ENCODE assay signal across 16 mouse cellular contexts in genomic region chr19:53898046-53898445, GRCm38 (mm10). TPM values are rescaled to one million over a fixed set of nuclear protein-coding genes. Genes with fewer than 3 reads are reported as not detected.
DNase-seq lines count a peak whose midpoint lies in the region; ATAC-seq and TF ChIP-seq lines count a peak whose summit lies in the region.
"Had no signal": no experiment of that assay in that cellular context is flagged by ENCODE, and none has a peak within 500 bp of the region (broad histone marks: within the 10 kb centered on the region; RNA-seq: fewer than 3 reads in every experiment).

No protein-coding gene starts in this region.

- no peak for TF ChIP-seq EP300 in stomach, postnatal 0 days (optimal IDR thresholded peaks at IDR 0.05)

- no peaks in the 10 kb centered on the region for H3K36me3 ChIP-seq in liver, adult 2 months (ENCODE audit: control insufficient read depth, insufficient read depth, low read length)
- no peaks in the 10 kb centered on the region for H3K36me3 ChIP-seq in liver, embryonic 12.5 days
- H3K36me3 ChIP-seq in heart, embryonic 14.5 days (ENCODE audit: control insufficient read depth, insufficient read depth, low read length), result no peaks in the 10 kb centered on the region
- H3K36me3 ChIP-seq in stomach, postnatal 0 days (ENCODE audit: control insufficient read depth, insufficient read depth, low read length), result no peaks in the 10 kb centered on the region
- H3K36me3 ChIP-seq in thymus, adult 2 months (ENCODE audit: control insufficient read depth, insufficient read depth, low read length), result no peaks in the 10 kb centered on the region
- H3K36me3 ChIP-seq: intestine, embryonic 15.5 days; midbrain, embryonic 15.5 days; neural tube, embryonic 12.5 days had no signal

- 61% methylated on average over 5 of the region's 5 CpGs for WGBS in liver, adult 2 months
- WGBS in liver, embryonic 12.5 days (ENCODE audit: insufficient replicate concordance), result 62% methylated on average over 5 of the region's 5 CpGs
- WGBS in heart, embryonic 14.5 days, result 61% methylated on average over 5 of the region's 5 CpGs
- WGBS in stomach, postnatal 0 days, result 67% methylated on average over 5 of the region's 5 CpGs
- WGBS in thymus, adult 2 months, result 70% methylated on average over 5 of the region's 5 CpGs

- intact Hi-C loops in gastrocnemius, adult 2 months (cut with DNase I), result no loop called here

- H3K9me3 ChIP-seq in liver, embryonic 12.5 days (replicated peaks), result no peaks in the 10 kb centered on the region
- H3K9me3 ChIP-seq in heart, embryonic 14.5 days (ENCODE audit: control insufficient read depth, low read length), result no peaks in the 10 kb centered on the region
- no peaks in the 10 kb centered on the region for H3K9me3 ChIP-seq in stomach, postnatal 0 days (ENCODE audit: control insufficient read depth, low read length)
- H3K9me3 ChIP-seq: intestine, embryonic 15.5 days; midbrain, embryonic 15.5 days; neural tube, embryonic 12.5 days had no signal

- no peaks in the 10 kb centered on the region for H3K27me3 ChIP-seq in liver, adult 2 months (ENCODE audit: control insufficient read depth, insufficient read depth, low read length)
- H3K27me3 ChIP-seq in liver, embryonic 12.5 days (replicated peaks), result no peaks in the 10 kb centered on the region
- no peaks in the 10 kb centered on the region for H3K27me3 ChIP-seq in heart, embryonic 14.5 days (ENCODE audit: control insufficient read depth, insufficient read depth, low read length)
- no peaks in the 10 kb centered on the region for H3K27me3 ChIP-seq in stomach, postnatal 0 days (ENCODE audit: control insufficient read depth, insufficient read depth, low read length)
- H3K27me3 ChIP-seq in thymus, adult 2 months (ENCODE audit: control insufficient read depth, insufficient read depth, low read length), result no peaks in the 10 kb centered on the region
- H3K27me3 ChIP-seq: intestine, embryonic 15.5 days; midbrain, embryonic 15.5 days; neural tube, embryonic 12.5 days had no signal

- H3K27ac ChIP-seq in gastrocnemius, adult 2 months, result peak overlapping the region; percentile 9; the same call in 1 of the 2 replicates
- H3K27ac ChIP-seq in liver, adult 2 months (replicated peaks; ENCODE audit: insufficient read depth, low read depth, low read length), result 0 out of 2 replicates have a peak overlapping the region, but pooled peaks have one; percentile 0
- H3K27ac ChIP-seq in liver, embryonic 12.5 days, result no peak overlapping the region
- H3K27ac ChIP-seq in heart, embryonic 14.5 days (replicated peaks in 1 of 2; ENCODE audit: control insufficient read depth in 1 of 2, insufficient read depth in 1 of 2, low read depth in 2 of 2, low read length in 2 of 2), result peak overlapping the region; percentile 20 to 64
- H3K27ac ChIP-seq in stomach, postnatal 0 days (replicated peaks), result peak overlapping the region; percentile 59
- no peak overlapping the region for H3K27ac ChIP-seq in thymus, adult 2 months (ENCODE audit: control insufficient read depth, insufficient read depth, low read length)
- H3K27ac ChIP-seq: intestine, embryonic 15.5 days; midbrain, embryonic 15.5 days; neural tube, embryonic 12.5 days had no signal

- H3K9ac ChIP-seq in liver, adult 2 months (ENCODE audit: low read depth, low read length), result no peak overlapping the region
- H3K9ac ChIP-seq in liver, embryonic 12.5 days, result no peak overlapping the region
- peak overlapping the region; percentile 21; the same call in 1 of the 2 replicates for H3K9ac ChIP-seq in heart, embryonic 14.5 days (ENCODE audit: low read length)
- H3K9ac ChIP-seq in stomach, postnatal 0 days (ENCODE audit: low read length), result no peak overlapping the region
- H3K9ac ChIP-seq: intestine, embryonic 15.5 days; liver, postnatal 0 days; midbrain, embryonic 15.5 days; neural tube, embryonic 12.5 days had no signal

- no peak for TF ChIP-seq POLR2A in liver, adult 2 months (IDR thresholded peaks at IDR 0.05; ENCODE audit: extremely low read depth, insufficient read depth, low read length)
- TF ChIP-seq POLR2A in thymus, adult 2 months (IDR thresholded peaks at IDR 0.05; ENCODE audit: control insufficient read depth, extremely low read depth, insufficient read depth, low read length, poor library complexity), result no peak

- H3K4me1 ChIP-seq in liver, adult 2 months (ENCODE audit: control insufficient read depth, insufficient read depth, low read length), result peaks cover 30% of the 10 kb centered on the region
- H3K4me1 ChIP-seq in liver, embryonic 12.5 days, result peaks cover 50% of the 10 kb centered on the region
- peaks cover 15 to 27% of the 10 kb centered on the region in 2 experiments for H3K4me1 ChIP-seq in heart, embryonic 14.5 days (ENCODE audit: control insufficient read depth in 2 of 2, insufficient read depth in 2 of 2, low read length in 2 of 2)
- peaks cover 12% of the 10 kb centered on the region; the same call in 1 of the 2 replicates for H3K4me1 ChIP-seq in stomach, postnatal 0 days (replicated peaks; ENCODE audit: control insufficient read depth, insufficient read depth)
- peaks cover 58% of the 10 kb centered on the region for H3K4me1 ChIP-seq in thymus, adult 2 months (replicated peaks; ENCODE audit: control insufficient read depth, insufficient read depth, low read length)

- ATAC-seq in liver, embryonic 12.5 days, result no peak
- no peak for ATAC-seq in heart, embryonic 14.5 days (ENCODE audit: insufficient number of reproducible peaks, insufficient read depth, low FRiP score, low read depth)
- ATAC-seq in stomach, postnatal 0 days (ENCODE audit: low FRiP score, low TSS enrichment), result no peak
- ATAC-seq: intestine, embryonic 15.5 days; liver, postnatal 0 days; midbrain, embryonic 15.5 days had no signal

- no peak overlapping the region for H3K4me3 ChIP-seq in gastrocnemius, adult 2 months
- H3K4me3 ChIP-seq in liver, adult 2 months (ENCODE audit: insufficient read depth, low read depth, low read length), result no peak overlapping the region
- no peak overlapping the region for H3K4me3 ChIP-seq in liver, embryonic 12.5 days
- H3K4me3 ChIP-seq in heart, embryonic 14.5 days (ENCODE audit: control insufficient read depth in 1 of 2, insufficient read depth in 1 of 2, low read depth in 1 of 2, low read length in 2 of 2), result no peak overlapping the region
- H3K4me3 ChIP-seq in stomach, postnatal 0 days (ENCODE audit: low read depth, low read length), result no peak overlapping the region
- no peak overlapping the region for H3K4me3 ChIP-seq in thymus, adult 2 months (ENCODE audit: control insufficient read depth, insufficient read depth, low read length)
- H3K4me3 ChIP-seq: erythroblast, embryonic 14.5 days; intestine, embryonic 15.5 days; midbrain, embryonic 15.5 days; neural tube, embryonic 12.5 days had no signal

- no peak overlapping the region for H3K4me2 ChIP-seq in liver, embryonic 12.5 days
- no peak overlapping the region for H3K4me2 ChIP-seq in heart, embryonic 14.5 days (ENCODE audit: low read length)
- H3K4me2 ChIP-seq in stomach, postnatal 0 days (replicated peaks; ENCODE audit: low read depth), result no peak overlapping the region
- H3K4me2 ChIP-seq: intestine, embryonic 15.5 days; midbrain, embryonic 15.5 days; neural tube, embryonic 12.5 days had no signal

- no peak for TF ChIP-seq CTCF in gastrocnemius, adult 2 months (IDR thresholded peaks at IDR 0.05)
- TF ChIP-seq CTCF in liver, adult 2 months (IDR thresholded peaks at IDR 0.05; ENCODE audit: low read depth, low read length), result no peak
- TF ChIP-seq CTCF in stomach, postnatal 0 days (IDR thresholded peaks at IDR 0.05; ENCODE audit: low read depth), result no peak
- no peak for TF ChIP-seq CTCF in thymus, adult 2 months (IDR thresholded peaks at IDR 0.05; ENCODE audit: borderline replicate concordance, control insufficient read depth, extremely low read depth, insufficient read depth, low read length, poor library complexity)

- no peaks in the 10 kb centered on the region for H3K79me2 ChIP-seq in liver, adult 2 months (ENCODE audit: control insufficient read depth, insufficient read depth, low read length)

- DNase-seq in gastrocnemius, adult 2 months, result no peak
- no peak for DNase-seq in gastrocnemius, postnatal 25 days
- DNase-seq in liver, adult 2 months (ENCODE audit: extremely low read depth, low read depth, low spot score), result peak; percentile 78
- peak; percentile 10 for DNase-seq in stomach, postnatal 0 days (ENCODE audit: low spot score)
- DNase-seq in thymus, adult 2 months, result no peak
- DNase-seq: cerebellum, adult 11-12 months; kidney, postnatal 25 days; layer of hippocampus, postnatal 36 days; liver, postnatal 0 days; right cerebral cortex, postnatal 4 days had no signal

RNA-seq across cellular contexts. Expression of gene Pdcd4, which starts 6.0 kb away (rescaled TPM):
- total RNA-seq in gastrocnemius, adult 2 months (2021), result 10 to 100 TPM; 14.8 to 16.8 TPM
- total RNA-seq in gastrocnemius, postnatal 25 days (2021), result 10 to 100 TPM; 11.7 to 21.0 TPM
- 89.5 and 92.5 TPM in 2 replicates for total RNA-seq in liver, adult 2 months (2014; rRNA removed)
- 16.4 and 17.8 TPM in 2 replicates for polyA plus RNA-seq in liver, adult 2 months (2012; rRNA removed)
- 24.2 and 24.4 TPM in 2 replicates for polyA plus RNA-seq in liver, embryonic 12.5 days (2016; fragmentation: Nextera tagmentation; extraction: Ambion mirVana)
- polyA plus RNA-seq in heart, embryonic 14.5 days (2014; fragmentation: Nextera tagmentation; extraction: Ambion mirVana), result 39.6 and 45.6 TPM in 2 replicates
- polyA plus RNA-seq in stomach, postnatal 0 days (2015; fragmentation: Nextera tagmentation; extraction: Ambion mirVana), result 204 and 217 TPM in 2 replicates
- polyA plus RNA-seq in thymus, adult 2 months (2012; rRNA removed), result 18.2 and 19.6 TPM in 2 replicates

RNA-seq across cellular contexts. Expression of gene Shoc2, which starts 46.1 kb away (rescaled TPM):
- total RNA-seq in gastrocnemius, adult 2 months (2021), result 10 to 100 TPM; 24.0 to 28.3 TPM
- 10 to 100 TPM; 20.1 to 21.9 TPM for total RNA-seq in gastrocnemius, postnatal 25 days (2021)
- total RNA-seq in liver, adult 2 months (2014; rRNA removed), result 21.8 and 24.1 TPM in 2 replicates
- polyA plus RNA-seq in liver, adult 2 months (2012; rRNA removed), result 8.5 and 9.7 TPM in 2 replicates
- polyA plus RNA-seq in liver, embryonic 12.5 days (2016; fragmentation: Nextera tagmentation; extraction: Ambion mirVana), result 26.4 and 27.1 TPM in 2 replicates
- 40.8 and 41.8 TPM in 2 replicates for polyA plus RNA-seq in heart, embryonic 14.5 days (2014; fragmentation: Nextera tagmentation; extraction: Ambion mirVana)
- polyA plus RNA-seq in stomach, postnatal 0 days (2015; fragmentation: Nextera tagmentation; extraction: Ambion mirVana), result 31.7 and 33.9 TPM in 2 replicates
- polyA plus RNA-seq in thymus, adult 2 months (2012; rRNA removed), result 14.9 and 18.6 TPM in 2 replicates

RNA-seq across cellular contexts. Expression of gene Bbip1, which starts 46.4 kb away (rescaled TPM):
- total RNA-seq in gastrocnemius, adult 2 months (2021), result 10 to 100 TPM; 33.3 to 40.6 TPM
- 10 to 100 TPM; 30.7 to 34.1 TPM for total RNA-seq in gastrocnemius, postnatal 25 days (2021)
- 18.7 and 19.7 TPM in 2 replicates for total RNA-seq in liver, adult 2 months (2014; rRNA removed)
- 3.0 and 3.8 TPM in 2 replicates for polyA plus RNA-seq in liver, adult 2 months (2012; rRNA removed)
- polyA plus RNA-seq in liver, embryonic 12.5 days (2016; fragmentation: Nextera tagmentation; extraction: Ambion mirVana), result 64.0 and 65.8 TPM in 2 replicates
- polyA plus RNA-seq in heart, embryonic 14.5 days (2014; fragmentation: Nextera tagmentation; extraction: Ambion mirVana), result 61.4 and 73.4 TPM in 2 replicates
- polyA plus RNA-seq in stomach, postnatal 0 days (2015; fragmentation: Nextera tagmentation; extraction: Ambion mirVana), result 48.7 and 52.8 TPM in 2 replicates
- 13.0 and 16.3 TPM in 2 replicates for polyA plus RNA-seq in thymus, adult 2 months (2012; rRNA removed)

Comparison
In these comparisons a context has a peak if more than half of its experiments do, and no peak if none do; other contexts are left out.
1. H3K27ac ChIP-seq: peak in gastrocnemius, adult 2 months (single experiment), liver, adult 2 months (single experiment), heart, embryonic 14.5 days (2 of 2) and stomach, postnatal 0 days (single experiment); none in liver, embryonic 12.5 days (single experiment) and thymus, adult 2 months (single experiment).
2. DNase-seq: peak in liver, adult 2 months (single experiment) and stomach, postnatal 0 days (single experiment); none in gastrocnemius, adult 2 months (single experiment), gastrocnemius, postnatal 25 days (single experiment) and thymus, adult 2 months (single experiment).